Mouse (Mus musculus): ENCODE measurements around the gene Rnasek.

DNA sequence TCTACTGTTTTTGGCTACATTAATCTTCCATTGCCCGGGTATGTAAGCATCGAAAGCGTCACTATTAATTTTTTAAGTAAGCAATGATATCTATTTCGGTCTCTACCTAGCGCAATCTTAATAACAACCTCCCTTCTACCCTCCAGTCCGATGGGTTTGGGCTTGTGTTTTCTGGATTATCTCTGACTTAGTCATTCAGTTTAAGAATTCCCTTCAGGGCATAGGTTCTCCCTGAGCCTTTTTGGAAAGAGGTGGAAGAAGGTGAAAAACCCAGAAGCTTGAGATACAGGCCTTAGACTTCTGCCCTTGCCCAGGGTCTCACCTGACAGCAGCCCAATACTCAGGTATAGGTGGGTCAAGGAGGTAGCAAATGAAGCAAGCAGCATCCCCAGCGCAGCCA is 19.8 kb downstream of the Rnasek start:
- TF ChIP-seq CTCF (IDR thresholded peaks at IDR 0.05; ENCODE audit: low read depth) (no peak), EP300 (IDR thresholded peaks at IDR 0.05; ENCODE audit: low read depth) (no peak)
